Mouse (Mus musculus) induced T-regulatory cell, adult 2 months (primary cell): ENCODE data around the gene Atp6v0a4.

Source experiments
- DNase-seq: peaks from one replicate; pipeline ENCODE4 v3.0.0-alpha.2; 2012; ENCODE audit warnings: low read depth

Gene Atp6v0a4

DNA sequence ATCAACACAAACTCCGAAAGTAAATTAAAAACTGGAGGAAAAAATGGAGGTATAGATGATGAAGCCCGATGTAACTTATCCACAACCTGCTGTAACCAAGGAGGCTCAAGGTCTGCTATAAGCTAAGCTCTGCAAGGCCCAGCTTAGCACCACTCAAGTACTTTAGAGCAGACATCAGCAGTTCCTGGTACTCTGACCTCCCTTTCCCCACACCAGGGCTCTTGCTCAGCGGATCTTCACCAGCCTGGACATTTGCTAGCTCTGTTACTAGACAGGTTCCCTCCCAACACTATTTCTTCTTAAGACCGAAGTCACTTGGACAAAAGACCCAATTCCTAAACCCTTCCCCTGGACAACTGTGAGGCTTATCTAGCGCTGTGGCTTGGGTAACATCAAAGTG is 496 bp upstream of the Atp6v0a4 start:
- DNase-seq, result no peak

GRCm38 (mm10) chr6:38123471-38124206 is 747 bp downstream of the Atp6v0a4 start:
- no peak for DNase-seq

DNA sequence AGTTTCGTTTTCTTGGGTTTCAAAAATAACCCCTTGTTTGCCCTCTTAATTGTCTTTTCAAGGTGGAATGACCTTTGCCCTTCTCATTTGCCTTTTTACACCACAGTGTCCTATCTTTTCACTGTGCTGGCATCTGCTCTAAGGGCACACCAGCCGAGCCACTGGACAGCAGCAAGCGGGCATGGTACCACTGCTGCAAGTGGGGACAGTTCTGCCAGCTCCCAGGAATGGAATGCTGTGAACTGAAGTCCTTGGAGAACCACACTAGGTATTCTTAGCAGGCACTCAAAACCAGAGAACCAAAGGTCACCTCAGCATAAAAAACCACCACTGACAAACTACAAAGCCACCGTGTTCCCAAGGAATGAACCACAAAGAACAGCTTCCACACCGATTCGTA is 1.6 kb downstream of the Atp6v0a4 start:
- no peak for DNase-seq

DNA sequence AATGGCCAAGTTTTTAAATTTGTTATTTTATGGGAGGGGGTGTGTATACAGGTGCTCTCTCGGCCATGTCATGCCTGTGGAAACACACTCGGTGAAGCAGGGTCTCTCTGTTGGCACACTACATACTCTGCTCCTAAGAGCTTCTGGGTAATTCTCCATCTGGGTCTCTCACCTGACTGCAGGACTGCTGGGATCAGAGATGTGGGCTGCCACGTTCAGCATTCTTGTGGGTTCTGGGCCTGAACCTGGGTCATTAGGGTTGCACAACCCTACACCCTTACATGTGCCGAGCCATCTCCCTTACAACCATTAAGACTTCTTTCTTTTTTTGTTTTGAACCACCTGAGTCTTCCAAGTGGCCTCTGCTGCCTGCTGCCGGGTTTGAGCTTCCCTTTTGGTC is 2.5 kb downstream of the Atp6v0a4 start:
- no peak for DNase-seq

DNA sequence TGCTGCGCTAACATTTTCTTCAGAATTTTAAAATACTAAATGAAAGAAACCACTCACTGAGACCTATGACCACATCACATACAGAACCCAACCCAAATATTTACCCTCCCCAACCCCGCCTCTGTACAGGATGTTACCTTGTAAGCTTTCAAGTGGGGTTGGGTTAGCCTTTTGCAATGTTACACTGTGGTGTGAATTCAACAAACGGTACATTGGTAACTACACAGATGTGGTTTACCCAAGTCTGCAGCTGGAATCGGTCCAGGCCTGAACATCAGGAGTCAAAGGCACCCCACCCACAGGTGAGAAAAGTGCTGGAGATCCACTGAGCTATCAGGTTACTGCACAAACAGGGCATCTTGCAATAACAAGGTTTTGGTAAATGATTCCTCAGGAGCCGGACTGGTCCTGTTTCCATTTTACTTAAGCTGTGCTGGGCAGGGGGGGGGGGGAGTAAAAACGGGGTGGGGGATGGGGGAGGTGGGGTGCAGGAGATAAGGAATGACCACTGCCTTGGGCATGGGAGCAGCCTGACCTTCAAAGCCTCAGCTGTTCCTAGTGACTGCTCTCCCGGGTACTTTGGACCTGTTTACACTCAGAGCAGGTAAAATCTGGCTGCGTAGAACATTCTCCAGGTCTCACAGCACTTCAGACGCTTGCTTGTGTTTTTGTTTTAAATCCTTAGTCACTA is 3.6 kb downstream of the Atp6v0a4 start:
- DNase-seq, result peak; percentile 45

- DNase-seq, result no peak
Observed at GRCm38 (mm10) chr6:38118341-38118740, 6.0 kb downstream of the Atp6v0a4 start.

GRCm38 (mm10) chr6:38116107-38116770 is 8.1 kb downstream of the Atp6v0a4 start:
- no peak for DNase-seq

DNA sequence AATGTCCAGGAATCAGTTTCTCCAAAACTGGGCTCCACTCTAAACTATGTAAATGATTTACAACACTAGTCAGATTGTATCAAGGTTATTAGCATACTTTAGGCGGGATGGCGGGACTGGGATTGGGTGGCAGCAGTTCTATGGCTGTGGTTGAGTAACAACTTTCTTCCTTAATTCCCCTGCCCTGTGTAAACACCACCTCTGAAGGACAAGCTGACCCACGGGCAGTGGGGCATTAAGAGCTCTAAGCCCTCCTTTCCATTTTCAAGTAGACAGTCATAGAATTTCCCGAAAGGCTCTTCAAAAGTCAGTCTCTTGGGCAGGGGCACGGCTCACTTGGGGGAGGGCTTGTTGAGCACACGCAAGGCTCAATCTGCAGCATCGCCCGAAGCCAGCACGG is 13.5 kb downstream of the Atp6v0a4 start:
- no peak for DNase-seq

DNA sequence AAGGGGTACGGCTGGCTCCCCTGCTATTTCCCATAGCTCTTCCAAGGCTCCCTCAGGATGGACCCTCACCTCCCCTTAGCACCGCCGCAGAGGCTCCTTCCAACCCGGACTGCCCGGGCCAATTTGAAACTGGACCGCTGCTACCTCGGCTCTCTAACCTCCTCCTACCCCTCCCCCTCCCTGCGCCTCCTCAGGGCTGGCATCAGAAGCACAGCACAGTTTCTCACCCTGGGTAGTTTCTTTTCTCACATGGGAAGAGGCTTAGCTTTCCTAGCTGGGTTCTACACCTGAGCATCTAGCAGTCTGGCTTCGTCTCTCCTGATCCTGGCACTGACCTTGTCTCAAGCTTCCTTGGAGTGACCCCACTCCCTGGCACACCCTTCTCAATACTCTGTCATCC is 14.5 kb downstream of the Atp6v0a4 start:
- DNase-seq, result no peak

GRCm38 (mm10) chr6:38109160-38109795 is 15.1 kb downstream of the Atp6v0a4 start, which contains the start of gene Tmem213:
Gene Tmem213 (plus strand): TSS chr6:38109255.
- no peak for DNase-seq

DNA sequence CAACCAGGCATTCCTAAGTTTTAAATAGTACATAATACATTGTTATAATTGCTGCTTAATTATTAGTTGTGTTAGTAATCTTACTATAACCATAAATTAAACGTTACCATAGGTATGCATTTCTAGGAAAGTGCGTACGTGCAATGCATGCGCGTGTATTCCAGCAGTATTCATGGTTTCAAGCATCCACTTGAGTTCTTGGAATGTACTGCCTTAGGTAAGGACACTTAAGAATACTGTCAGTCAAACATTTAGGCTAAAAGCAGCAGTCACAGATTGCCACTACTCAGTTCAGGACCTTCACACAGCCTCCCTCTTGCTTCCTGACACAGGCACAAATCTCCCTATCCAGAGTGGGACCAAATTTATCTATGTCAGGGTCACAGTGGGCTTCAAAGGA is 15.9 kb downstream of the Atp6v0a4 start:
- no peak for DNase-seq

GRCm38 (mm10) chr6:38105924-38106323 is 18.5 kb downstream of the Atp6v0a4 start:
- no peak for DNase-seq

DNA sequence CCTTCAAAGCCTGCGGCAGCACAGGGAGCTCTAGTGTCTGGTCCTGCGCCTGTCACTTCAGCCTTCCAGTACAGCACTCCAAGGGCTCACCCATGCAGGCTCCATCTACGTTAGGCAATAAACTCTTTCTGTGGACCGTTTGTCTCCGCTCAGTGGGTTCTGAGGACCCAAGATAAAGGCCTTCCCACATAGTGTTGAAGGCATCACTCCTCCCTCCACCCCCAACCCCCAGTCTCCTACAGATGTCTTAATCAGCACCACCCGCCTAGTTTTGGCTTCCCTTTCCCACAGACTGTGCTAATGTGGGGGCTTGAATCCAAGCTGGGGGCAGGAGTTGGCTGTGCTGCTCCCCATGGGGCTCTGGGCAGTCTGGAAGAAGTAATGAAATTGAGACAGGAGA is 20.6 kb downstream of the Atp6v0a4 start:
- DNase-seq, result no peak

GRCm38 (mm10) chr6:38102216-38102795 is 22.1 kb downstream of the Atp6v0a4 start:
- DNase-seq, result no peak

DNA sequence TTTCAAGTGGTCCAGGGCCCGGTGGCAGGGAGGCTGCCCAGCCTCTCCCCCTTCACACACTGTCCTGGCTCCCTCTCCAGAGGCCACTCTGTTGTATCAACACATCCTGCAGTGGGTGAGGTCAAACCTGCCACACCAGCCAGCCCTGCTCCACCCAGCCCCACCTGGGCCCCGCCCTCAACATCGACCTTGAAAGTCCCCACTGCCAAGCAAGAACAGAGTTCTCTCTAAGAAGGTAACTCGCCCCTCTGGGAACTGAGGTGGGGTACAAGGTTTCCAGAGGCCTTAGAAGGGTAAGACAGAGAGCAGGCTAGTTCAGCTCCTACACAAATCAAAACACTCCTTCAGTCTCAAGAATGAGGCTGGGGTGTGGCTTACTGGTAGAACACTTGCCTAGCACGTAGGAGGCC is 27.4 kb downstream of the Atp6v0a4 start:
- DNase-seq, result no peak

DNA sequence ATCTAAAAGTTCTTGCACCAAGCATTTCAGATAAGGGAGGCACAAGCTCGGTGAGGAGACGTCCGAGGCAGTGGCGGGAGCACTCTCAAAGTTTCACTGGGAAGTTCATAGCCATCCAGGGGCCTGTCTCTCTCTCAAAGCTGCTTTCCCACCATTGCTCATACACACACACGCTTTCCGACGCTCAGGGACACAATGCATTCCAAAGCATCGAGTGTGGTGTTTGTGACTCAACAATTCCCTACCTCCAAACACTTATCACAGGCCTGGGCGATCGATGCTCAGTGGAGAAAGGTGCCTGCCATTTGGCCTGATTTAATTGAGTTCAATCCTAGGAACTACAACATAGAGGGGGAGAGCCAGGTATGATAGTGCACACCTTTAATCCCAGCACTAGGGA is 29.7 kb downstream of the Atp6v0a4 start:
- DNase-seq, result no peak

- DNase-seq, result no peak
Observed at GRCm38 (mm10) chr6:38092539-38092938, 31.8 kb downstream of the Atp6v0a4 start.

- DNase-seq, result no peak
Observed at GRCm38 (mm10) chr6:38087242-38088026, 37.0 kb downstream of the Atp6v0a4 start.

DNA sequence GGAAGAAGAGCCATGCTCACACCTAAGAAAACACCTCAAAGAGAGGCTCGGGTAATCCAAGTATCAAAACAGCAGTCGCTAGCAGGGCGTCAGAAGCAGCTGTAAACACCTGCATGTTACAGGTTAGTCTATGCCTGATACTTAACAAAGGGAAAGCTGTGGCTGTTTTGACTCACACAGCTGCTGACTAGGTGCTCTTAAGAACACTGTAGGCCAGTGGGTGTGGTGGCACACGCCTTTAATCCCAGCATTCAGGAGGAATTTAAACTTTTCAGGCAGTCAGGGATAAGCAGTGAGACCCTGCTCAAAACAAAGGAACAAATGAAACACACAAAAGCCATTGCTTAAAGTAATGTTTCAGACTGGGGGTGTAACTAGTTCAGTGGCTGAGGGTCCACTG is 41.2 kb downstream of the Atp6v0a4 start:
- DNase-seq, result no peak

GRCm38 (mm10) chr6:38081727-38082341 is 42.6 kb downstream of the Atp6v0a4 start:
- no peak for DNase-seq

DNA sequence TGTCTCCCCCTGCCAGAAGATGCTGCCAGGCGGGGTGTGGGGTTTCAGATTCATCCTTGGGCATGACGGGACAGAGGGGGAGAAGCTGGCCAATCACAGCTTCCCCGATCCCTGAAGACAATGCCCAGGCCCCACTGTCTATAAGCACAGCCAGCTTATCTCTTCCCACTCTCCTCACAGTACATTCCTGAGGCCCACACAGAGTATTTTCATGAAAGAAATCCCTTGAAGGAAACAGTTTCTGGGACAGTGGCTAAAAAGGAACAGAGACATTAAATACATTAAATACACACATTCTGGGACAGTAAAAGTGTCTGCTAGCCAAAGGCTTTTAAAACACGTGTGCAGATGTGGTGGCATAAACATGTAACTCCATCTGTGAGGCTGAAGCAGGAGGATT is 44.0 kb downstream of the Atp6v0a4 start:
- no peak for DNase-seq
